Mouse (Mus musculus) brown adipose tissue, adult 24 weeks (tissue): Measurements from ENCODE around the gene Ghrhr. TPM values are rescaled to one million over a fixed set of nuclear protein-coding genes. Genes with fewer than 3 reads are reported as not detected.

ENCODE experiments used
- H3K27ac ChIP-seq: fragments of 200-500 bp; replicated peaks from 2 replicates; pipeline ENCODE4 v1.5.1; 2012; ENCODE audit warnings: low read depth, mild to moderate bottlenecking, low read length
- H3K4me1 ChIP-seq: fragments of 200-500 bp; 2 replicates; pipeline ENCODE4 v1.6.1; 2012; ENCODE audit warnings: low read length, mixed read lengths; ENCODE audit not compliant: control insufficient read depth, insufficient read depth, insufficient read length
- H3K4me3 ChIP-seq: fragments of 200-500 bp; 2 replicates; pipeline ENCODE4 v1.5.1; 2012; ENCODE audit warnings: low read depth, mild to moderate bottlenecking, low read length, moderate library complexity; ENCODE audit not compliant: insufficient read depth
- polyA plus RNA-seq: library from polyadenylated mRNA; stranded (reverse); fragments of >200 nt; gene quantifications from 2 replicates; pipeline ENCODE4 v1.2.4, GENCODE M21; 2012; ENCODE audit not compliant: missing spikeins, insufficient read depth, insufficient read length

The Ghrhr gene
- polyA plus RNA-seq, 1 experiment: not detected

- Histone ChIP-seq H3K27ac (no peak overlapping the region), H3K4me3 (no peak overlapping the region), H3K4me1 (peaks cover 14% of the 10 kb centered on the region; the same call in 1 of the 2 replicates)
These were observed 17.4 kb upstream of the Ghrhr start for GRCm38 (mm10) chr6:55358731-55359143.

- H3K27ac ChIP-seq: no peak overlapping the region
- H3K4me3 ChIP-seq: no peak overlapping the region
- H3K4me1 ChIP-seq: peaks cover 2% of the 10 kb centered on the region; the same call in 1 of the 2 replicates
These were observed 13.4 kb upstream of the Ghrhr start for GRCm38 (mm10) chr6:55362663-55363062.

- H3K4me1 ChIP-seq: no peaks in the 10 kb centered on the region
- H3K27ac ChIP-seq: no peak overlapping the region
- no peak overlapping the region for H3K4me3 ChIP-seq
These were observed 9.0 kb upstream of the Ghrhr start for GRCm38 (mm10) chr6:55367126-55367525.

GRCm38 (mm10) chr6:55370831-55371230 lies 5.3 kb upstream of the Ghrhr start:
- no peaks in the 10 kb centered on the region for H3K4me1 ChIP-seq
- H3K4me3 ChIP-seq: no peak overlapping the region
- H3K27ac ChIP-seq: no peak overlapping the region

- H3K4me3 ChIP-seq: no peak overlapping the region
- H3K4me1 ChIP-seq: no peaks in the 10 kb centered on the region
- H3K27ac ChIP-seq: no peak overlapping the region
These were observed 416 bp downstream of the Ghrhr start for GRCm38 (mm10) chr6:55376511-55376910.

- Histone ChIP-seq H3K4me3 (no peak overlapping the region), H3K27ac (no peak overlapping the region), H3K4me1 (no peaks in the 10 kb centered on the region)
These were observed 1.4 kb downstream of the Ghrhr start for GRCm38 (mm10) chr6:55377461-55377860.

GRCm38 (mm10) chr6:55379641-55380335 lies 3.7 kb downstream of the Ghrhr start:
- H3K27ac ChIP-seq: no peak overlapping the region
- no peak overlapping the region for H3K4me3 ChIP-seq
- H3K4me1 ChIP-seq: no peaks in the 10 kb centered on the region

GRCm38 (mm10) chr6:55381966-55382365 lies 5.9 kb downstream of the Ghrhr start:
- H3K4me1 ChIP-seq: no peaks in the 10 kb centered on the region
- no peak overlapping the region for H3K4me3 ChIP-seq
- no peak overlapping the region for H3K27ac ChIP-seq

- H3K27ac ChIP-seq: no peak overlapping the region
- H3K4me1 ChIP-seq: no peaks in the 10 kb centered on the region
- H3K4me3 ChIP-seq: no peak overlapping the region
These were observed 7.8 kb downstream of the Ghrhr start for GRCm38 (mm10) chr6:55383897-55384296.

- Histone ChIP-seq H3K27ac (no peak overlapping the region), H3K4me3 (no peak overlapping the region), H3K4me1 (no peaks in the 10 kb centered on the region)
These were observed 8.4 kb downstream of the Ghrhr start for GRCm38 (mm10) chr6:55384356-55384951.

- Histone ChIP-seq H3K27ac (no peak overlapping the region), H3K4me3 (no peak overlapping the region), H3K4me1 (no peaks in the 10 kb centered on the region)
These were observed 12.6 kb downstream of the Ghrhr start for GRCm38 (mm10) chr6:55388546-55389169.

GRCm38 (mm10) chr6:55389321-55389720 lies 13.2 kb downstream of the Ghrhr start:
- Histone ChIP-seq H3K27ac (no peak overlapping the region), H3K4me3 (no peak overlapping the region), H3K4me1 (no peaks in the 10 kb centered on the region)

GRCm38 (mm10) chr6:55391814-55392213 lies 15.7 kb downstream of the Ghrhr start:
- no peak overlapping the region for H3K27ac ChIP-seq
- no peak overlapping the region for H3K4me3 ChIP-seq
- no peaks in the 10 kb centered on the region for H3K4me1 ChIP-seq

- H3K4me3 ChIP-seq: no peak overlapping the region
- H3K4me1 ChIP-seq: no peaks in the 10 kb centered on the region
- no peak overlapping the region for H3K27ac ChIP-seq
These were observed 16.4 kb downstream of the Ghrhr start for GRCm38 (mm10) chr6:55392453-55392852.

- Histone ChIP-seq H3K4me3 (no peak overlapping the region), H3K27ac (no peak overlapping the region), H3K4me1 (peaks cover 3% of the 10 kb centered on the region; the same call in 1 of the 2 replicates)
These were observed 18.8 kb downstream of the Ghrhr start for GRCm38 (mm10) chr6:55394854-55395253.

- no peak overlapping the region for H3K4me3 ChIP-seq
- H3K27ac ChIP-seq: no peak overlapping the region
- H3K4me1 ChIP-seq: peaks cover 3% of the 10 kb centered on the region; the same call in 1 of the 2 replicates
These were observed 20.1 kb downstream of the Ghrhr start for GRCm38 (mm10) chr6:55396176-55396575.
